Mouse (Mus musculus) erythroblast, adult 5-6 weeks (primary cell): ENCODE measurements around the gene Wrb. TPM values are rescaled to one million over a fixed set of nuclear protein-coding genes. Genes with fewer than 3 reads are reported as not detected.

ENCODE experiments used
- total RNA-seq, 2 experiments: library from RNA; stranded (forward) in 1 of 2; stranded (reverse) in 1 of 2; fragments of 150-400 nt in 1 of 2; fragments of 200-764, 138-1000 nt in 1 of 2; gene quantifications; 2 replicates each; pipeline versions ENCODE4 v1.2.3 to v1.2.4; 2015 to 2017; ENCODE audit warnings: low replicate concordance in 2 of 2

Wrb gene
- total RNA-seq, 2 experiments from 2014 or later, result 0.77 to 3.0 TPM

Other genes starting within 250 kb of the Wrb start
- gene Psmg1, start 154.4 kb upstream of the Wrb start, total RNA-seq (2015; ENCODE audit: low replicate concordance), result 12.3 and 21.3 TPM in 2 replicates
- 5.1 and 10.3 TPM in 2 replicates for gene Psmg1, start 154.4 kb upstream of the Wrb start, total RNA-seq (2017; ENCODE audit: low replicate concordance)
- 10.4 and 10.6 TPM in 2 replicates for gene Brwd1, start 62.9 kb upstream of the Wrb start, total RNA-seq (2015; ENCODE audit: low replicate concordance)
- 9.3 and 11.8 TPM in 2 replicates for gene Brwd1, start 62.9 kb upstream of the Wrb start, total RNA-seq (2017; ENCODE audit: low replicate concordance)
- gene Hmgn1, start 17.7 kb upstream of the Wrb start, total RNA-seq (2015; ENCODE audit: low replicate concordance), result 27.8 and 30.0 TPM in 2 replicates
- gene Hmgn1, start 17.7 kb upstream of the Wrb start, total RNA-seq (2017; ENCODE audit: low replicate concordance), result 14.2 and 15.1 TPM in 2 replicates
- not detected in 2 replicates for gene Lca5l, start 46.9 kb downstream of the Wrb start, total RNA-seq (2015; ENCODE audit: low replicate concordance)
- 1.1 TPM in 1 of 2 replicates, not detected in the other for gene Lca5l, start 46.9 kb downstream of the Wrb start, total RNA-seq (2017; ENCODE audit: low replicate concordance)
- gene Sh3bgr, start 55.0 kb downstream of the Wrb start, total RNA-seq (2015; ENCODE audit: low replicate concordance), result not detected in 2 replicates
- not detected in 2 replicates for gene Sh3bgr, start 55.0 kb downstream of the Wrb start, total RNA-seq (2017; ENCODE audit: low replicate concordance)
- not detected in 2 replicates for gene B3galt5, start 90.4 kb downstream of the Wrb start, total RNA-seq (2015; ENCODE audit: low replicate concordance)
- not detected in 2 replicates for gene B3galt5, start 90.4 kb downstream of the Wrb start, total RNA-seq (2017; ENCODE audit: low replicate concordance)